Mouse (Mus musculus): ENCODE results near the gene Kbtbd7.
"Not testable (repeated sequence)": the region's sequence is repeated elsewhere in the genome, so short reads cannot be mapped to it uniquely, and the experiment has no call there.

Kbtbd7 gene

GRCm38 (mm10) chr14:79451681-79452590 lies 25.6 kb downstream of the Kbtbd7 start, which contains the start of gene Kbtbd6:
TSS of gene Kbtbd6 (plus strand) at chr14:79451835.
- peak; percentile 41 for DNase-seq (ENCODE audit: low spot score)

DNA sequence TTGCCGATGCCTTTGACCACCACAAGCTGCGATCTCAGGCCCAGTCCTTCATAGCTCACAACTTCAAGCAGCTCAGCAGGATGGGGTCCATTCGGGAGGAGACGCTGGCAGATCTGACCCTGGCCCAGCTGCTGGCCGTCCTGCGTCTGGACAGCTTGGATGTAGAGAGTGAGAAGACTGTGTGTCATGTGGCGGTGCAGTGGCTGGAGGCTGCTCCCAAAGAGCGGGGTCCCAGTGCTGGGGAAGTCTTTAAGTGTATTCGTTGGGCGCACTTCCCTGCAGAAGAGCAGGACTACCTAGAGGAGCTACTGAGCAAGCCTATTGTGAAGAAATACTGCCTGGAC lies 26.3 kb downstream of the Kbtbd7 start:
- DNase-seq (ENCODE audit: low spot score): not testable (repeated sequence)

DNA sequence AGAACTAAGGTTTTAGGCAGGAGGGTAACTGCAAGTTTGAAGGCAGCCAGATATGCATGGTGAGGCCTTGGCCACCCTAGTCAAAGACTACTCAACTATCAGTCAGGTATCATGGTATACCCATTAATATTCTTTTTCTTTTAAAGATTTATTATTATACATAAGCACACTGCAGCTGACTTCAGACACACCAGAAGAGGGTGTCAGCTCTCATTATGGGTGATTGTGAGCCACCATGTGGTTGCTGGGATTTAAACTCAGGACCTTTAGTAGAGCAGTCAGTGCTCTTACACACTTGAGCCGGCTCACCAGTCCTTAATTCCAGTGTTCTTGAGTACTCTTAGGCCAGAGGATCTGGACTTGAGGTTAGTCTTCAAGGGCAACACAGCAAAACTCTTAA lies 34.1 kb downstream of the Kbtbd7 start:
- no peak for DNase-seq (ENCODE audit: low spot score)

DNA sequence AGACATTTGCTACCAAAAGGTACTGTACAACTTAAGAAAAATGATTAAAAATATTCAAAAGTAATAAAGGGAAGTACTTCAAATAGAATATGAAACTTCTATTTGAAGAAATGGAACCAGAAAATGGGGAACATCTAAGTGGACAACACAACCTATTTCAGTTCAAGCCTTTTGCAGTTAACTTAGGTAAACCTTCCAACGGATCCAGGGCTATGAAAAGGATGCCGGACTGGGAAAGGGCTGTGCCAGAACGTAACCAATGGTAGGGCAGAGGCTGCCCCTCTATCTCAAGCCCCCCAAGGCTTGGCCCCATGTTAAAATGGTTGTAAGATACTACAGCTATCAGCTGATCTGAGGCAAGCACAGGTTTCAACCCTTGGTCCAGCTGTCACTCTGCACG lies 34.7 kb downstream of the Kbtbd7 start:
- no peak for DNase-seq (ENCODE audit: low spot score)

- no peak for DNase-seq (ENCODE audit: low spot score)
Measured at GRCm38 (mm10) chr14:79465623-79466022, 39.3 kb downstream of the Kbtbd7 start.

DNA sequence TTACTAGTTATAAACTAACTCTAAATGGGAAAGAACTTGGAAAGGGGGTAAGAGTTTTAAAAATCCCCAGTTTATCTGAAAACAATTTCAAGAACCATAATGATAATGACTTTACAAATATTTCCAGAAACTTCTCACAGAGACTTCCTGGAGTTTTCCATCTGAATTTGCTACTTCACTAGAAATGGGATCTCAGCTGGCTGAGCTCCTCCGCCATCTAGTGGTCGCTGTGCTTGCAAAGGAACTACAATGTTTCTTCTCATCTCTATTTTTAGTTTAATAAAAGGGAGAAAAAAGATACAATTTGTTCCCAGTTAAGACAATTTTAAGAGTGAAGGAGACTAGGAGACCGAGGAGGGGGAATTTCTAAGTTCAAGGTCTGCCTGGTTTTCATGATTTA lies 41.3 kb downstream of the Kbtbd7 start:
- DNase-seq (ENCODE audit: low spot score): no peak

DNA sequence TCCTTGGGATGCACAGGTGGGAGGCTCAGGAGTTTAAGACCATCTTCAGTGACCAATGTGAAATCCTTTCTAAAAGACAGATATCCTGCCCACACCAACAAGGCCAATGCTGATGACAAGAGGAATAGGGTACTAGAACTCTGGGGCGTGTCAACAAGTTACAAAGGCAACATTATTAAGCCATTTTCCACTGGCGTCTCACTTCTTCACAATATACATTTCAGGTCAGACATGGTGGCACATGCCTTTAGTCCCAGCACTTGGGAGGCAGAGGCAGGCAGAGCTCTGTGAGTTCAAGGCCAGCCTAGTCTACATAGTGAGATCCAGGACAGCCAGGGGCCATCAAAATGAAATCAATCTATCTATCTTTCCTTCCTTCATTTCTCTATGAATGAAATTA lies 47.1 kb downstream of the Kbtbd7 start:
- no peak for DNase-seq (ENCODE audit: low spot score)
